ENCODE assay signal across 13 mouse cellular contexts in genomic region chr12:102613411-102613810, GRCm38 (mm10). TPM values are rescaled to one million over a fixed set of nuclear protein-coding genes. Genes with fewer than 3 reads are reported as not detected.
DNase-seq lines count a peak whose midpoint lies in the region; ATAC-seq lines count a peak whose summit lies in the region.
"Had no signal": no experiment of that assay in that cellular context is flagged by ENCODE, and none has a peak within 500 bp of the region (broad histone marks: within the 10 kb centered on the region; RNA-seq: fewer than 3 reads in every experiment).

No protein-coding gene starts in this region.

- ATAC-seq in megakaryocyte, adult 5-6 weeks (ENCODE audit: poor library complexity, severe bottlenecking): no peak
- ATAC-seq: intestine, embryonic 16.5 days had no signal

- peak; percentile 82 for DNase-seq in cerebellum, adult 11-12 months
- DNase-seq in cerebellum, adult 8-10 months: peak; percentile 66
- DNase-seq in cerebellum, postnatal 14 days: peak; percentile 63 to 75
- DNase-seq in adrenal gland, postnatal 36 days: no peak
- DNase-seq in lung, postnatal 4 days: no peak
- DNase-seq: adrenal gland, adult 2 months; adrenal gland, postnatal 25 days; gastrocnemius, postnatal 10 days; heart, adult 18-20 months; kidney, adult 2 months had no signal

RNA-seq across cellular contexts. Expression of gene Chga, which starts 58.6 kb away (rescaled TPM):
- 1,000 to 10,000 TPM; 1,253 to 1,514 TPM for total RNA-seq in adrenal gland, postnatal 36 days (2021)
- not detected in 2 replicates for total RNA-seq in megakaryocyte, adult 5-6 weeks (2015)
- not detected in 2 replicates for total RNA-seq in megakaryocyte, adult 5-6 weeks (2017)
- total RNA-seq: heart, adult 18-20 months; heart, postnatal 25 days had no signal

Comparison
In these comparisons a context has a peak if more than half of its experiments do, and no peak if none do; other contexts are left out.
1. DNase-seq: peak in cerebellum, adult 11-12 months (single experiment), cerebellum, adult 8-10 months (single experiment) and cerebellum, postnatal 14 days (2 of 2); none in adrenal gland, postnatal 36 days (0 of 2) and lung, postnatal 4 days (0 of 2).
2. RNA of gene Chga, which starts 58.6 kb away (total RNA-seq): 1,253 to 1,514 TPM in adrenal gland, postnatal 36 days; not detected in megakaryocyte, adult 5-6 weeks; every median in the first group is over 1,000 times any median in the second.